16 mouse cellular contexts compared by ENCODE assay signal in the genomic region with DNA sequence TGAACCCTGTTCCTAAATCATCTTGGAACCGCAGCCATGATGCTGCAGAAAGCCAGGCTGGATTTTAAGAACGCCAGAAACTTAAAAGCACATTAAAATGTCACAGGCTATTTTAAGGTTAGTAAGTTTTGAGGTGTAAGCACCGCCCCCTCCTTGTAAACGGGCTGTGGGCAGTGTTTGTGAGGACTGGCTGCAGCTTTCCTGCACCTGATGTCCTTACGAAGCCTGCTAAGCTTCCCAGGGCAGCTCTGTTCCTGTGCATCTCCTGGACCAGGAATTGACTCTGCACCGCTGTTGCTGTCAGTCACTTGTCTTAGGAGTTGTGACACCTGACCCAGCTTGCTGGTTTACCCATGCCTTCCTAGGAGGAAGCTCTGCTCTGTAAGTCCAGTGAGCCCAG. TPM values are rescaled to one million over a fixed set of nuclear protein-coding genes. Genes with fewer than 3 reads are reported as not detected.
"Had no signal": no experiment of that assay in that cellular context is flagged by ENCODE, and none has a peak within 500 bp of the region (broad histone marks: within the 10 kb centered on the region; RNA-seq: fewer than 3 reads in every experiment).

No protein-coding gene starts in this region.

- H3K9me3 ChIP-seq: limb, embryonic 15.5 days; liver, embryonic 12.5 days; midbrain, embryonic 10.5 days had no signal

- H3K27ac ChIP-seq: kidney, postnatal 0 days; layer of hippocampus, adult 2 months; limb, embryonic 15.5 days; liver, embryonic 12.5 days; midbrain, embryonic 10.5 days had no signal

- H3K27me3 ChIP-seq: limb, embryonic 15.5 days; liver, embryonic 12.5 days had no signal

- H3K9ac ChIP-seq: limb, embryonic 15.5 days; liver, embryonic 12.5 days; lung, embryonic 14.5 days had no signal

- DNase-seq: kidney, adult 8-10 months; kidney, postnatal 4 days; left cerebral cortex, postnatal 4 days; lung, embryonic 14.5 days; lung, postnatal 10 days; lung, postnatal 4 days; right cerebral cortex, postnatal 14 days; thymus, adult 18-20 months; thymus, postnatal 14 days had no signal

- H3K36me3 ChIP-seq: limb, embryonic 15.5 days; liver, embryonic 12.5 days; midbrain, embryonic 10.5 days had no signal

- H3K4me3 ChIP-seq: layer of hippocampus, adult 2 months; limb, embryonic 15.5 days; liver, embryonic 12.5 days; midbrain, embryonic 10.5 days had no signal

RNA-seq across cellular contexts. Expression of a gene that starts 24.8 kb away (rescaled TPM):
- total RNA-seq: megakaryocyte, adult 5-6 weeks had no signal
- polyA plus RNA-seq: small intestine, adult 2 months had no signal
